Mouse (Mus musculus) forebrain, embryonic 14.5 days (tissue): ENCODE data around the gene Adam22. TPM values are rescaled to one million over a fixed set of nuclear protein-coding genes. Genes with fewer than 3 reads are reported as not detected.
"Not testable (repeated sequence)": the region's sequence is repeated elsewhere in the genome, so short reads cannot be mapped to it uniquely, and the experiment has no call there.

Experiments used
- ATAC-seq: fragments of 200-750 bp; cut with Nextera tagmentation; 2 replicates; pipeline ENCODE4 v1.8.0; 2017; ENCODE audit warnings: mild to moderate bottlenecking, moderate library complexity
- DNase-seq: peaks from one replicate; pipeline ENCODE4 v3.0.0-alpha.2; 2015; ENCODE audit warnings: low spot score
- H3K27ac ChIP-seq: fragments of 300-500 bp; sonication (generic); 2 replicates; pipeline ENCODE4 v1.5.1; 2014; ENCODE audit warnings: low read depth, mild to moderate bottlenecking, control low read depth, low read length, moderate library complexity
- H3K27me3 ChIP-seq: fragments of 300-500 bp; sonication (generic); replicated peaks from 2 replicates; pipeline ENCODE4 v1.6.1; 2014; ENCODE audit warnings: low read length, control low read depth, mixed read lengths; ENCODE audit not compliant: control insufficient read depth, insufficient read depth
- H3K36me3 ChIP-seq: fragments of 300-500 bp; sonication (generic); 2 replicates; pipeline ENCODE4 v1.6.1; 2014; ENCODE audit warnings: low read length, control low read depth; ENCODE audit not compliant: control insufficient read depth, insufficient read depth
- H3K4me1 ChIP-seq: fragments of 300-500 bp; sonication (generic); 2 replicates; pipeline ENCODE4 v1.6.1; 2014; ENCODE audit warnings: antibody characterized with exemption, low read length, control low read depth; ENCODE audit not compliant: control insufficient read depth, insufficient read depth
- H3K4me2 ChIP-seq: fragments of 300-500 bp; sonication (generic); 2 replicates; pipeline ENCODE4 v1.6.1; 2014; ENCODE audit warnings: mild to moderate bottlenecking, control low read depth, low read length
- H3K4me3 ChIP-seq: fragments of 300-500 bp; sonication (generic); 2 replicates; pipeline ENCODE4 v1.5.1; 2014; ENCODE audit warnings: low read depth, low read length, control low read depth
- H3K9ac ChIP-seq: fragments of 300-500 bp; sonication (generic); 2 replicates; pipeline ENCODE4 v1.6.1; 2014; ENCODE audit warnings: mild to moderate bottlenecking, low read length, control low read depth, moderate library complexity
- H3K9me3 ChIP-seq: fragments of 300-500 bp; sonication (generic); replicated peaks from 2 replicates; pipeline ENCODE4 v1.6.1; 2016; ENCODE audit warnings: low read length, control low read depth, mixed read lengths; ENCODE audit not compliant: control insufficient read depth
- whole genome bisulfite sequencing: fragments of 180-500 bp; shearing (Covaris S2); extraction: QIAGEN DNeasy Blood & Tissue Kit; methylation state at CpG from one replicate; pipeline ENCODE4 v1.1.7; 2014; 5-methylcytosine and 5-hydroxymethylcytosine counted together
- polyA plus RNA-seq: library from polyadenylated mRNA; unstranded; fragments of >200 nt; fragmentation: Nextera tagmentation; extraction: Ambion mirVana; gene quantifications from 2 replicates; pipeline ENCODE4 v1.2.1, GENCODE M21; 2014

Adam22 gene
- polyA plus RNA-seq, 1 experiment from 2014 or later: 28.7 TPM

GRCm38 (mm10) chr5:8224321-8224705 lies 143.6 kb downstream of the Adam22 start:
- ATAC-seq (peak; percentile 50; the same call in 1 of the 2 replicates), DNase-seq (peak; percentile 24)
- Histone ChIP-seq H3K27ac (no peak overlapping the region), H3K36me3 (no peaks in the 10 kb centered on the region), H3K9ac (no peak overlapping the region), H3K4me2 (no peak overlapping the region), H3K4me1 (peaks cover 3% of the 10 kb centered on the region), H3K4me3 (no peak overlapping the region), H3K9me3 (no peaks in the 10 kb centered on the region), H3K27me3 (no peaks in the 10 kb centered on the region)
- WGBS: 59% methylated on average over 4 of the region's 4 CpGs

- 74% methylated on average over 8 of the region's 8 CpGs for WGBS
- Histone ChIP-seq H3K4me1 (peaks cover 3% of the 10 kb centered on the region), H3K9me3 (no peaks in the 10 kb centered on the region), H3K36me3 (no peaks in the 10 kb centered on the region), H3K9ac (no peak overlapping the region), H3K27ac (no peak overlapping the region), H3K27me3 (no peaks in the 10 kb centered on the region), H3K4me3 (no peak overlapping the region), H3K4me2 (no peak overlapping the region)
- ATAC-seq: peak; percentile 25; the same call in 1 of the 2 replicates
- peak; percentile 3 for DNase-seq
These were observed 144.2 kb downstream of the Adam22 start for GRCm38 (mm10) chr5:8223597-8224320.

GRCm38 (mm10) chr5:8221630-8222029 lies 146.3 kb downstream of the Adam22 start:
- Histone ChIP-seq H3K27me3 (no peaks in the 10 kb centered on the region), H3K4me1 (peaks cover 3% of the 10 kb centered on the region), H3K36me3 (no peaks in the 10 kb centered on the region), H3K4me3 (no peak overlapping the region), H3K9ac (no peak overlapping the region), H3K27ac (no peak overlapping the region), H3K9me3 (no peaks in the 10 kb centered on the region), H3K4me2 (no peak overlapping the region)
- WGBS: 88% methylated on average over 5 of the region's 5 CpGs
- no peak for DNase-seq
- ATAC-seq: no peak

GRCm38 (mm10) chr5:8215841-8216240 lies 152.1 kb downstream of the Adam22 start:
- DNase-seq: no peak
- Histone ChIP-seq H3K27me3 (no peaks in the 10 kb centered on the region), H3K9me3 (no peaks in the 10 kb centered on the region), H3K4me2 (no peak overlapping the region), H3K36me3 (no peaks in the 10 kb centered on the region), H3K4me3 (no peak overlapping the region), H3K27ac (no peak overlapping the region), H3K4me1 (no peaks in the 10 kb centered on the region), H3K9ac (no peak overlapping the region)
- 68% methylated on average over 1 of the region's 1 CpGs for WGBS
- no peak for ATAC-seq

- H3K4me1 ChIP-seq, H3K4me3 ChIP-seq, H3K4me2 ChIP-seq, H3K27ac ChIP-seq, H3K36me3 ChIP-seq, H3K27me3 ChIP-seq, H3K9ac ChIP-seq, ATAC-seq, H3K9me3 ChIP-seq: not testable (repeated sequence)
- 83% methylated on average over 1 of the region's 1 CpGs for WGBS
- peak; percentile 19 for DNase-seq
These were observed 183.0 kb downstream of the Adam22 start for GRCm38 (mm10) chr5:8184992-8185391.

GRCm38 (mm10) chr5:8180646-8181045 lies 187.3 kb downstream of the Adam22 start:
- DNase-seq (no peak), ATAC-seq (no peak)
- Histone ChIP-seq H3K27ac (no peak overlapping the region), H3K4me2 (no peak overlapping the region), H3K4me1 (no peaks in the 10 kb centered on the region), H3K9me3 (no peaks in the 10 kb centered on the region), H3K27me3 (no peaks in the 10 kb centered on the region), H3K36me3 (no peaks in the 10 kb centered on the region), H3K4me3 (no peak overlapping the region), H3K9ac (no peak overlapping the region)
- 87% methylated on average over 1 of the region's 1 CpGs for WGBS

GRCm38 (mm10) chr5:8178111-8178510 lies 189.8 kb downstream of the Adam22 start:
- WGBS: 91% methylated on average over 17 of the region's 17 CpGs
- Histone ChIP-seq H3K9me3 (no peaks in the 10 kb centered on the region), H3K27ac (no peak overlapping the region), H3K4me2 (no peak overlapping the region), H3K27me3 (no peaks in the 10 kb centered on the region), H3K36me3 (no peaks in the 10 kb centered on the region), H3K4me3 (no peak overlapping the region), H3K4me1 (no peaks in the 10 kb centered on the region), H3K9ac (no peak overlapping the region)
- DNase-seq (no peak), ATAC-seq (no peak)

GRCm38 (mm10) chr5:8164773-8165172 lies 203.2 kb downstream of the Adam22 start:
- H3K27ac ChIP-seq: no peak overlapping the region
- H3K4me3 ChIP-seq: no peak overlapping the region
- no peak overlapping the region for H3K4me2 ChIP-seq
- WGBS: 46% methylated on average over 4 of the region's 4 CpGs
- ATAC-seq (no peak), DNase-seq (peak; percentile 73)
- no peaks in the 10 kb centered on the region for H3K27me3 ChIP-seq
- H3K36me3 ChIP-seq: no peaks in the 10 kb centered on the region
- no peaks in the 10 kb centered on the region for H3K9me3 ChIP-seq
- H3K9ac ChIP-seq: no peak overlapping the region
- H3K4me1 ChIP-seq: no peaks in the 10 kb centered on the region

GRCm38 (mm10) chr5:8151645-8152044 lies 216.3 kb downstream of the Adam22 start:
- H3K9ac ChIP-seq: no peak overlapping the region
- DNase-seq (no peak), ATAC-seq (no peak)
- no peak overlapping the region for H3K4me2 ChIP-seq
- no peaks in the 10 kb centered on the region for H3K27me3 ChIP-seq
- no peaks in the 10 kb centered on the region for H3K36me3 ChIP-seq
- WGBS: 95% methylated on average over 1 of the region's 1 CpGs
- no peaks in the 10 kb centered on the region for H3K4me1 ChIP-seq
- no peaks in the 10 kb centered on the region for H3K9me3 ChIP-seq
- H3K27ac ChIP-seq: no peak overlapping the region
- H3K4me3 ChIP-seq: no peak overlapping the region
